Mouse (Mus musculus) embryonic facial prominence, embryonic 13.5 days (tissue): Measurements from ENCODE around the gene Reep6. TPM values are rescaled to one million over a fixed set of nuclear protein-coding genes. Genes with fewer than 3 reads are reported as not detected.
"Not testable (repeated sequence)": the region's sequence is repeated elsewhere in the genome, so short reads cannot be mapped to it uniquely, and the experiment has no call there.

Experiments
- ATAC-seq: fragments of 200-750 bp; cut with Nextera tagmentation; 2 replicates; pipeline ENCODE4 v1.8.0; 2017; ENCODE audit warnings: low read depth; ENCODE audit not compliant: insufficient number of reproducible peaks, insufficient read depth, low FRiP score, low TSS enrichment
- H3K27ac ChIP-seq: fragments of 300-500 bp; sonication (generic); 2 replicates; pipeline ENCODE4 v1.5.1; 2015; ENCODE audit warnings: moderate library complexity, mild to moderate bottlenecking, inconsistent platforms
- H3K27me3 ChIP-seq: fragments of 300-500 bp; sonication (generic); 2 replicates; pipeline ENCODE4 v1.6.1; 2015; ENCODE audit warnings: mild to moderate bottlenecking, inconsistent platforms
- H3K36me3 ChIP-seq: fragments of 300-500 bp; sonication (generic); 2 replicates; pipeline ENCODE4 v1.6.1; 2015; ENCODE audit warnings: mild to moderate bottlenecking, inconsistent platforms
- H3K4me1 ChIP-seq: fragments of 300-500 bp; sonication (generic); 2 replicates; pipeline ENCODE4 v1.6.1; 2015; ENCODE audit warnings: inconsistent platforms
- H3K4me2 ChIP-seq: fragments of 300-500 bp; sonication (generic); 2 replicates; pipeline ENCODE4 v1.6.1; 2015; ENCODE audit warnings: moderate library complexity, mild to moderate bottlenecking, inconsistent platforms
- H3K4me3 ChIP-seq: fragments of 300-500 bp; sonication (generic); 2 replicates; pipeline ENCODE4 v1.5.1; 2015; ENCODE audit warnings: mild to moderate bottlenecking, inconsistent platforms
- H3K9ac ChIP-seq: fragments of 300-500 bp; sonication (generic); 2 replicates; pipeline ENCODE4 v1.6.1; 2015; ENCODE audit warnings: mild to moderate bottlenecking, inconsistent platforms
- H3K9me3 ChIP-seq: fragments of 300-500 bp; sonication (generic); 2 replicates; pipeline ENCODE4 v1.6.1; 2016; ENCODE audit warnings: inconsistent platforms
- WGBS: fragments of 180-500 bp; shearing (Covaris S2); methylation state at CpG from one replicate; pipeline ENCODE4 v1.1.7; 2015; ENCODE audit warnings: mixed read lengths; 5-methylcytosine and 5-hydroxymethylcytosine counted together
- polyA plus RNA-seq: library from polyadenylated mRNA; unstranded; fragments of >200 nt; fragmentation: Nextera tagmentation; extraction: Ambion mirVana; gene quantifications from 2 replicates; pipeline ENCODE4 v1.2.1, GENCODE M21; 2015

The Reep6 gene
- polyA plus RNA-seq, 1 experiment from 2014 or later: 6.3 TPM

DNA sequence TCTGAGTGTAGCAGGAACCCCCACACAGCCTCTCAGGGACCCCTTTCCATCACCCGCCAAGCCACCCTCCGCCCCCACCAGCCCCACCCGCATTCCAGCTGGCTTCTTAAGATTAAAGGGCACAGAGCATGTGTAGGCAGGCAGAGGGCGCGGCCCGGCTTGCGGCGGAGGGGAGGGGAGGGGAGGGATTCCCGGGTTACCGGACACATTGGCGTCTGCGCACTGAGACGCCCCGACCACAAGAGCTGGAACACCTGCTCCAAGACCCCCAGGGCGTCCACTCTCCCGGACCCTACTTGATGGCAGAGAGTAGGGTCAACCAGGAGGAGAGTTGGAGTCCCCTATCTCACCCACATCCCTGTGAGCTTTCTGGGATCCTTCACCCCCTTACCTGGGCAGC lies 15.4 kb downstream of the Reep6 start:
- ATAC-seq: no peak
- H3K9ac ChIP-seq: 0 out of 2 replicates have a peak overlapping the region, but pooled peaks have one; percentile 32
- H3K9me3 ChIP-seq: no peaks in the 10 kb centered on the region
- 1% methylated on average over 16 of the region's 16 CpGs for WGBS
- no peak overlapping the region for H3K27ac ChIP-seq
- H3K36me3 ChIP-seq: no peaks in the 10 kb centered on the region
- H3K4me1 ChIP-seq: peaks cover 77% of the 10 kb centered on the region
- peaks cover 99% of the 10 kb centered on the region for H3K27me3 ChIP-seq
- peak overlapping the region; percentile 62 for H3K4me2 ChIP-seq
- peak overlapping the region; percentile 21 for H3K4me3 ChIP-seq

DNA sequence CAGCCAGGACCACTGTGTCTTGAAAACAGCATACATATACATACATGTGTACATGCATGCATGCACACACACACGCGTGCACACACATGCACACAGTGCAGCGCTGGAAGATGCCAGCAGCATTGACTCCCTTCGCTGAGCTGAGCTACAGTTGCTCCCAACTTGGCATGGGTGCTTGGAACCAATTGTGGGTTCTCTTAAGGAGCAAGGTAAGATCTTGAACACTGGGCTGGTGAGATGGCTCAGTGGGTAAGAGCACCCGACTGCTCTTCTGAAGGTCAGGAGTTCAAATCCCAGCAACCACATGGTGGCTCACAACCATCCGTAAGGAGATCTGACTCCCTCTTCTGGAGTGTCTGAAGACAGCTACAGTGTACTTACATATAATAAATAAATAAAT lies 16.2 kb downstream of the Reep6 start:
- not testable (repeated sequence) for H3K36me3 ChIP-seq, H3K27ac ChIP-seq, ATAC-seq, H3K4me2 ChIP-seq, H3K9me3 ChIP-seq, H3K4me3 ChIP-seq
- H3K9ac ChIP-seq: 0 out of 2 replicates have a peak overlapping the region, but pooled peaks have one; percentile 22
- H3K4me1 ChIP-seq: peaks cover 78% of the 10 kb centered on the region
- WGBS: 65% methylated on average over 6 of the region's 6 CpGs
- H3K27me3 ChIP-seq: peaks cover 99% of the 10 kb centered on the region

DNA sequence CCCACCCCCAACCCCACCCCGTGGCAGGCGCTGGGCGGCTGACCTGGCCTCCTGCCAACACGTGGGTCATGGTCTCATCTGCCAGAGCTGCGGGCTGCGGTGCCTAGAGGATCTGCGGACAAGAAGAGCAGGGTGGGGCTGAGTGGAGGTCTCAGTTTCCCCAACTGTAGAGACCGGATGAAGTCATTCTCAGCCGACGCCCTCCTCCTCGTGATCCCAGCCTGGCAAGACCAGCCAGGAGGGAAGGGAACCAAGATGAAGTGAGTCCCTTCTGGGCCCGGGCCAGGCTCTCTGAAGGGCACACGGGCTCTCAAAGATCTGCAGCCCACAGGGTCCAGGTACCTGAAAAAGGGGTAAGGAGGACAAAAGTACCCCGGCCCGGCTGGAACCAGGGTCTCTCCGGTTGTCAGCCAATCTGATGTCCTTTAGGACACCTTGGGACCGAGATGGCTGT lies 17.8 kb downstream of the Reep6 start:
- H3K4me3 ChIP-seq: peak overlapping the region; percentile 32
- H3K27ac ChIP-seq: no peak overlapping the region
- H3K9me3 ChIP-seq: no peaks in the 10 kb centered on the region
- peak overlapping the region; percentile 61 for H3K4me2 ChIP-seq
- H3K27me3 ChIP-seq: peaks cover 99% of the 10 kb centered on the region
- peaks cover 63% of the 10 kb centered on the region for H3K4me1 ChIP-seq
- 12% methylated on average over 17 of the region's 17 CpGs for WGBS
- no peak for ATAC-seq
- H3K36me3 ChIP-seq: no peaks in the 10 kb centered on the region
- 0 out of 2 replicates have a peak overlapping the region, but pooled peaks have one; percentile 59 for H3K9ac ChIP-seq

DNA sequence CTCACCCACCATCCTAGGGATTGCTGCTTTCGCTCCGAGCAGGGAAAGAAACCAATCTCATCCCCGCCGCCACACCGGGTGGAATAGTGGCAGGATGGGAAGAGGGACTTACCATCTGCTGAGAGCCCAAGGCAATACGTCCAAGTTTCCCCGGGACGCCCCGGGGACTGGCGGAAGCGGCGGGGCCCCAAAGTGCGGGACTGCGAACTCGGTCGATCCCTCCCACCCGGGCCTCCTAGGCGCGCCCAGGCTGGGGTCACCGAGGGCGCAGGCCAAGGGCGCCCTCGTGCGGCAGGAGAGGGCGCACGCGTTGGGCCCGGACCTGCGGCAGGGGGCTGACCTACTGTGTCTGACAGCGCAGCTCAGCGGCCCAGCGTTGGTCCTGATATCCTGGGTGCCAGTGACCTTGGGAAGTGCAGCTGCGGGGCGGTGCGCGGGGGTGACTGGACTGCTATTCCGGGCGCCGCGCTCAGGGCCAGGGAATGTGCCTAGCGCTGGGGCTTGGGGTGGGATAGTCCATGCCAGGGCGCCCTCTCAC lies 18.6 kb downstream of the Reep6 start, which contains the start of gene Adamtsl5:
Gene Adamtsl5, minus strand, starts transcription at position 169 of the 538 bp plus-strand sequence.
- no peak for ATAC-seq
- Histone ChIP-seq H3K9ac (peak within 1 kb of the TSS; percentile 59), H3K27me3 (peaks cover 99% of the 10 kb centered on the region), H3K36me3 (no peaks in the 10 kb centered on the region), H3K4me2 (peak within 1 kb of the TSS; percentile 61), H3K4me3 (peak within 1 kb of the TSS; percentile 32), H3K27ac (no peak within 1 kb of the TSS), H3K4me1 (peaks cover 57% of the 10 kb centered on the region), H3K9me3 (no peaks in the 10 kb centered on the region)
- under 1% methylated on average over 42 of the region's 42 CpGs for whole genome bisulfite sequencing

DNA sequence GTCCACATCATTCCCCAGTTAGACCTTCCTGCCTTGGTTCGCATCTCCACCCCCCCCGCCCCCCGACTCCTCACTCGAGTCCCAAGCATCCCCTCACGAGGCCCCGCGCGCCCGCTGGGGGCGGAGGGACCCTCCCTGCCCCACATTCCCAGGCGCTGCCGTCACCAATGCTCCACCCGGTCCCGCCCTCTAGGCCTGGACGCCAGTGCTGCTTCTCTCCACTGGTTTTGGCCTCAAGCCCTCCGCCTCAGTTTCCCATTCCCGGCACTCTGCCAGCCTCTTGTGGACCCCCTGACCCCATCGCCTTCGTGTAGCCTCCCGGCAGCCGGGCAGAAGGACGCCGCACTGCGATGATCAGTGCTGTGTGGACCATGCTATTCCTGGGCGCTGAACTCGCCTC lies 19.2 kb downstream of the Reep6 start:
- peaks cover 50% of the 10 kb centered on the region for H3K4me1 ChIP-seq
- no peaks in the 10 kb centered on the region for H3K9me3 ChIP-seq
- peaks cover 99% of the 10 kb centered on the region for H3K27me3 ChIP-seq
- WGBS: 15% methylated on average over 26 of the region's 26 CpGs
- H3K36me3 ChIP-seq: no peaks in the 10 kb centered on the region
- H3K9ac ChIP-seq: peak overlapping the region; percentile 59
- no peak for ATAC-seq
- no peak overlapping the region for H3K27ac ChIP-seq
- H3K4me2 ChIP-seq: peak overlapping the region; percentile 61
- peak overlapping the region; percentile 32 for H3K4me3 ChIP-seq

DNA sequence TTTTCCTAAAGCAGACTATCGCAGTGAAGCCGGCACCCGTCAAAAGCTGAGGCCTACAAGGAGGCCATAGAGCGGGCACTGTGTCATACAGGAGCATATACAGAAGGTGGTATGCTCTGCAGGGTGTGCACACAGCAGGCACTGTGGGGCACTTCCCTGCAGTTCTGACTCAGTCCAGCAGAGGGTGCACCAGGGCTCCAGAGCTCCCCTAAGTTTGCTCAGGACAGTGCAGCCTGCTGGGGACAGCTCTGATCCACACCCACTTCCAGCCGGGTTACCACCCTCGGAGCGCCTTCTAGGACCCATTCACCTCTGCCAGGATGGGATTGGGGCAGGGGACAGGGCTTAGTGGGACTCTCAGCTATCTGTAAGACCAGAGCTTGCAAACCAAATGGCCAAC lies 20.5 kb downstream of the Reep6 start:
- Histone ChIP-seq H3K9me3 (no peaks in the 10 kb centered on the region), H3K27me3 (peaks cover 99% of the 10 kb centered on the region), H3K4me1 (peaks cover 37% of the 10 kb centered on the region), H3K9ac (no peak overlapping the region), H3K4me3 (no peak overlapping the region), H3K27ac (no peak overlapping the region), H3K36me3 (no peaks in the 10 kb centered on the region), H3K4me2 (no peak overlapping the region)
- 2% methylated on average over 7 of the region's 7 CpGs for WGBS
- peak; percentile 40; the same call in 1 of the 2 replicates for ATAC-seq

DNA sequence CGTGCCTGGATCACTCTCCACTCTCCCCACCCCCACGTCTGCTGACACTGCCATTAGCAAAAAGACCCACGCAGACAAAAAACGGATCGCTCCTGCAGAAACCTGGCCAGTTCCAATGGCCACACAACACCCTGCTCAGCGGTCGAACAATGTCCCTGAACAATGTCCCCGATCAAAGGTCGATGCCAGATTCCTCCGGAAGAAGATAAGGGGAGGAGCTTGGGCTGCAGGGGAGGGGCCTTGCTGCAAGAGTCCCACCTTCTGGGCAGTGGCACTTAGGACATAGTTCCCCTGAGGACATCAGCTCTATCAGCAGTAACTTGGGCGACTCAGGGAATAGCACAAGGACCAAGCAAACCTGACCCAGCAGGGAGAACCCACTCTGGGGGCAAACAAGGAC lies 22.1 kb downstream of the Reep6 start:
- Histone ChIP-seq H3K9ac (no peak overlapping the region), H3K36me3 (no peaks in the 10 kb centered on the region), H3K4me3 (no peak overlapping the region), H3K9me3 (no peaks in the 10 kb centered on the region), H3K4me2 (no peak overlapping the region), H3K27me3 (peaks cover 100% of the 10 kb centered on the region), H3K4me1 (peaks cover 51% of the 10 kb centered on the region), H3K27ac (no peak overlapping the region)
- ATAC-seq: no peak
- WGBS: 22% methylated on average over 11 of the region's 11 CpGs

DNA sequence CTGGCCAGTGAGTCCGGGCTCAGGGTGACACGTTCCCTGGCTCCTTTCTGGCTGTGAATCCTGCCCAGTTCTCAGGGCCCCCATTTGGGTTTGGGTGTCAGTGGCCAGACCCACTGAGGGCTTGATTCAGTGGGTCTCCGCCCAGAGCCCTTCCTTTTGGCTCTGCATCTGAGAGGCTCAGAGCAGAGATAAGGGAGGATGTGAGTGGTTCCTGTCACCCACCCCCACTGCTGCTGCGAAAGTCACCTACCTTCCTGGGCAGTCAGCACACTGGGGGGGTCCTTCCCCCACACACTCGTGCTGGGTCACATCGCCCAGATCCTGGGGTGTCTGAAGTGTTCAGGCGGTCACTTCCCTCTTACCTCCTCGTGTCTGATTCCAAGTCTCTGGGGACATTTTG lies 23.0 kb downstream of the Reep6 start:
- H3K27me3 ChIP-seq: peaks cover 100% of the 10 kb centered on the region
- no peaks in the 10 kb centered on the region for H3K9me3 ChIP-seq
- H3K9ac ChIP-seq: no peak overlapping the region
- no peak overlapping the region for H3K27ac ChIP-seq
- H3K4me1 ChIP-seq: peaks cover 53% of the 10 kb centered on the region
- WGBS: 61% methylated on average over 8 of the region's 8 CpGs
- no peak overlapping the region for H3K4me3 ChIP-seq
- H3K36me3 ChIP-seq: no peaks in the 10 kb centered on the region
- no peak overlapping the region for H3K4me2 ChIP-seq
- ATAC-seq: no peak

DNA sequence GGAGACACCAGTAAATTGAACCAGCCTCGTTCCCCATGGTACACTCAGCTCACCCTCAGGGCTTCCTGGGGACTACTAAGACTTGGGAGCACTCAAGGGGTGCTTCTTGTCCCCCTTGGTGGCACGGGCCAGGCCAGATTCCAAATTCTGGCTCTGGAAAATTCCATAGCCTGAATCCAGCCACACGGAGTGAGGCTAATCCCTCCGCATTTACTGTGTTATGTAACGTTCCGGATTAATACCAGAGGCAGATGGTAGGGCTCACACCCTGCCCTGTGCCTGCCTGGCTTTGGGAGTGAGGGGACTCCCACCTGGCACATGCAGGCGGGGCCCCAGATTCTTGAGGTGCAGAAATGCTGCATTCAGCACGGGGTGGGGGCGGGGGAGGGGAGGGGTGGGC lies 25.7 kb downstream of the Reep6 start:
- Histone ChIP-seq H3K36me3 (no peaks in the 10 kb centered on the region), H3K9me3 (no peaks in the 10 kb centered on the region), H3K27me3 (peaks cover 100% of the 10 kb centered on the region), H3K27ac (no peak overlapping the region), H3K4me2 (no peak overlapping the region), H3K9ac (no peak overlapping the region), H3K4me1 (peaks cover 33% of the 10 kb centered on the region), H3K4me3 (no peak overlapping the region)
- no peak for ATAC-seq
- WGBS: 9% methylated on average over 9 of the region's 9 CpGs

DNA sequence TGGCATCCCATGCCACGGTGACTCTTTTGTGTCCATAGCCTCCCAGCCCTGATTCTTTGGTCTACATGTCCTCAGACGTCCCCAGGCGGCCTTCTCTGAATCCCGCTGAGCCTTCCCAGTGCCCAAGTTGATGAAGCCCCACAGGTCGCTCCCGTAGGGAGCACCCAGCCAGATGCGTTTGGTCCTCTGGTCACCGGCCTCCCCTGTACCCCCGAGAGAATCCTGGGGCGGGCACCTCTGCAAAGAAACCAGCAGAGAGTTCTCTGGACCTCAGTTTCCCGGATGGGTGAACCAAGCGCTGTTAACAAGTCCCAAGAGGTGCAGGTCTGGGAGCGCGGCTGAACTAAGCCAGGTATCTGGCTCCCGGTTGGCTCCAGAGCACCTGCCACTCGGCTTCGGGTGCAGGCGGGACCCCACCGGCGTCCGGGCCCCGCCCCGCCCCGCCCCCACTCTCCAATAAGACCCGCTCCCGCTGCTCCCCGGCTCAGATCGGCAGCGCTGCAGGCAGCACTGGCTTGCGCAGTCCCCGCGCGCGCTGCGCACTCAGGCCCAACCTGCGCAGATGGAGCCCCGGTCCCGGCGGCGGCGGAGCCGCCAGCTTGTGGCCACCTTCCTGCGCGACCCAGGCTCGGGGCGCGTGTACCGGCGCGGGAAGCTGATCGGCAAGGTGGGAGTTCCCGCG lies 26.4 kb downstream of the Reep6 start, which contains the start of gene Plk5:
Gene Plk5, plus strand, starts transcription at position 459 of the 682 bp plus-strand sequence.
- 1% methylated on average over 51 of the region's 53 CpGs for WGBS
- no peak within 1 kb of the TSS for H3K27ac ChIP-seq
- no peaks in the 10 kb centered on the region for H3K36me3 ChIP-seq
- peaks cover 30% of the 10 kb centered on the region for H3K4me1 ChIP-seq
- H3K4me3 ChIP-seq: peak within 1 kb of the TSS; percentile 45
- peak within 1 kb of the TSS; percentile 73 for H3K4me2 ChIP-seq
- H3K9ac ChIP-seq: peak within 1 kb of the TSS; percentile 44; the same call in 1 of the 2 replicates
- H3K27me3 ChIP-seq: peaks cover 99% of the 10 kb centered on the region
- no peak for ATAC-seq
- no peaks in the 10 kb centered on the region for H3K9me3 ChIP-seq

DNA sequence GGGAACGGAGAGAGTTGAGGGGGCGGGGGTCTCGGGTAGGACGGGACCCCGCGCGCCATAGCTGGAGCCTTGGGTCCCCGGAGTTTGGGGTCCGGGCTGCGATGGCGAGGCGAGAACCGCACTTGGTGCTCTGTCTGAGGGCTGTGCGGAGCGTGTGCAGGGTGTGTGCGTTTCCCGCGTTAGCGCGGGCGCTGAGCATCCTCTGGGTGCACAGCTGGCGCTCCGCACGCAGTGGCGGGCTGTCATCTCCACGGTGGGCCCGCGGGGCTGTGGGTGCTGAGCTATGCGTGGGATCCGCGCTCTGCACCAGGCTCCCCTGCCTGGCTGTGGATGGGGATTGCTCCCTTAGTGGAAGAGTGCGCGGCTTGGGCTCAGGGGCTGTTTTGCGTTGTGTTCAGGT lies 27.0 kb downstream of the Reep6 start:
- H3K27ac ChIP-seq: no peak overlapping the region
- H3K4me2 ChIP-seq: peak overlapping the region; percentile 73
- ATAC-seq: no peak
- H3K9me3 ChIP-seq: no peaks in the 10 kb centered on the region
- peaks cover 93% of the 10 kb centered on the region for H3K27me3 ChIP-seq
- 3% methylated on average over 34 of the region's 34 CpGs for WGBS
- H3K4me3 ChIP-seq: peak overlapping the region; percentile 45
- peaks cover 30% of the 10 kb centered on the region for H3K4me1 ChIP-seq
- no peaks in the 10 kb centered on the region for H3K36me3 ChIP-seq
- peak overlapping the region; percentile 44; the same call in 1 of the 2 replicates for H3K9ac ChIP-seq

DNA sequence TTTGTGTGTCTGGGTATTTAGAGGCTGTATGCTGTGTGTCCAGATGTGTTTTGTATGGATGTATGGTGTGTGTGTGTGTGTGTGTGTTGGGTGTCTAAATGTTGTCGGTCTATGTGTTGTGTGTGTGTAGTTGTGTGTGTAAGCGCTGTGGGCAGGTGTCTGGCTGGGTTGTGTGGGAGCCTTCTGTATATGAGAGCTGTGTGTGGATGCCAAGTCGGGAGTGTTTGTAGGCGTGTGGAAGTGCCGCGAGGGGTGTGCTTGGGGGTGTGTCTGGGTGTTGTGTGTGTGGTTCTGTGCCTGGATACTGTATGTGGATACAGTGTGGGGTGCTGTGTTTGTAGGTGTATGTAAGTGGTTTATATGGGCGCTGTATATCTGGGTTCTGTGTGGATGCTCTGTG lies 27.6 kb downstream of the Reep6 start:
- Histone ChIP-seq H3K27me3 (peaks cover 87% of the 10 kb centered on the region), H3K36me3 (no peaks in the 10 kb centered on the region), H3K9me3 (no peaks in the 10 kb centered on the region), H3K9ac (no peak overlapping the region), H3K4me3 (peak overlapping the region; percentile 45), H3K4me2 (peak overlapping the region; percentile 73), H3K4me1 (peaks cover 30% of the 10 kb centered on the region), H3K27ac (no peak overlapping the region)
- WGBS: 33% methylated on average over 7 of the region's 7 CpGs
- ATAC-seq: no peak
